Mouse (Mus musculus) megakaryocyte, embryonic 14.5 days (primary cell): ENCODE results near the gene Timmdc1.

ENCODE experiments used
- FLI1 ChIP-seq: IDR thresholded peaks from 2 replicates; pipeline ENCODE4 v1.6.1; 2012; ENCODE audit warnings: low read length, inconsistent platforms, mixed read lengths
- GATA1 ChIP-seq: IDR thresholded peaks from 3 replicates; pipeline ENCODE4 v1.6.1; 2012; ENCODE audit warnings: mixed read lengths, low read length, inconsistent platforms, borderline replicate concordance

DNA sequence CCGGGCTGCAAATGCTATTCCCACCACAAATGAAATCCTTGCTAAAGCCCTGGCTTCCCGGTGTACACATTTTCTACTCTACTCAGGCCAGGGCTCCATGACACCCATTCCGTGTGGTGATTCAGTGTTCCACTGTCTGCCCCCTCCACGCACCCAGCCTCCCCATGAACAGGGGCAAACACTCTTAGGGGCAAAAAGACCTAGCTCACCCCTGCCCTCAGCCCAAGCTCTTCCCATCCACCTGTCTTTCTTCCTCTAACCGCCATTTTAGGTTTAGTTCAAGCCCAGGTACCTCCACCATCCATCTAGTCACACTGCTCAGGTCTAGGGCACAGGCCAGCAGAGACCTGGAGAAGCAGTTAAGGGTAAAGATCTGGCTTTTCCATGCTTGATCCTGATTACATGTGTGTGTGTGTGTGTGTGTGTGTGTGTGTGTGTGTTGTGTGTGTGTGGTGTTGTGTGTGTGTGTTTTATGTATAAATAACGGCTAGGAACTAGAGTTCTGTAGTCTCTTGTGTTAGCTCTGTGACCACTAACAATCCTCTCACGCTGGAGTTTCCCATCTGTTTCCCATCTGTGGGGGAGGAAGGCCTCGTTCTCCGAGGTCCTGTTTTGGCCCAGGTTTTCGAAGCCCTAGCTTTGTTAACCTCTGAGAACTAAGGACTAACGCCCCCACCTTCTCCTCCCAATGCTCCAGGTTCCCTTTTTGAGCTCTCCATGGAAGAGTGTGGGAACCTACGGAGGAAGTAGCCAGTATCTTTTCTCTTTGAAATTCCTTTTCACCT is 70.8 kb downstream of the Timmdc1 start:
- TF ChIP-seq GATA1 (no peak), FLI1 (no peak)
